ENCODE assay signal across 18 mouse cellular contexts in the genomic region with DNA sequence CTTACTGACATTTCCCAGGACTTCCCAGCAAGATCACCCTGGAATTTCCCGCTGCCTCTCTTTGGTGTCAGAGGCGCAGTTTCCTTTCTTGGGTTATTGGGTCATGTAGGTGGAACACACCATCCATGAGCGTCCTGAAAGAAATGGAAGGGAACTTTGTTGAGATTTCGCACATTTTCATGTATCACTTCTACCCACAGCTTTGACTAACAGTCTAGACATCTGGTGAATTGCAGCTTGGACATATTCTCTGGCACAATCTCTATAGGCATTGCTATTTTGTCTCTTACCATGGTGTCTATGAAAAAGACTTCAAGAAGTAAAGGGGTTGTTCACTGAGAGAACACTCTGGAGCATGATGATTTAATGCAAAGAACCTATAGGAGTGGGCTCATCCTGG.
DNase-seq lines count a peak whose midpoint lies in the region; ATAC-seq lines count a peak whose summit lies in the region.
"Had no signal": no experiment of that assay in that cellular context is flagged by ENCODE, and none has a peak within 500 bp of the region (broad histone marks: within the 10 kb centered on the region; RNA-seq: fewer than 3 reads in every experiment).

No protein-coding gene starts in this region.

- DNase-seq in frontal cortex, postnatal 25 days (ENCODE audit: low spot score in 2 of 2) = no peak
- peak; percentile 1 for DNase-seq in layer of hippocampus, adult 9-10 months (ENCODE audit: low spot score)
- no peak for DNase-seq in layer of hippocampus, adult 9-11 months
- peak; percentile 16 to 29 for DNase-seq in right cerebral cortex, adult 2 months (ENCODE audit: low spot score in 2 of 2)
- DNase-seq in right cerebral cortex, postnatal 14 days = no peak
- no peak for DNase-seq in thymus, postnatal 10 days (ENCODE audit: low spot score in 2 of 2)
- DNase-seq: adrenal gland, postnatal 10 days; B cell, adult 2 months; cerebellum, adult 11-12 months; cerebellum, adult 9-10 months; cerebellum, postnatal 25 days; gastrocnemius, adult 2 months; gastrocnemius, postnatal 25 days; heart, postnatal 4 days had no signal

- peak; percentile 82 for ATAC-seq in frontal cortex, adult (ENCODE audit: low TSS enrichment)
- ATAC-seq: CD4-positive, CD25-positive, alpha-beta regulatory T cell, adult 4 months; forebrain, embryonic 16.5 days; hindbrain, embryonic 16.5 days had no signal

Comparison
In these comparisons a context has a peak if more than half of its experiments do, and no peak if none do; other contexts are left out.
1. DNase-seq: peak in layer of hippocampus, adult 9-10 months (single experiment) and right cerebral cortex, adult 2 months (2 of 2); none in frontal cortex, postnatal 25 days (0 of 2), layer of hippocampus, adult 9-11 months (single experiment), right cerebral cortex, postnatal 14 days (single experiment) and thymus, postnatal 10 days (0 of 2).